Mouse (Mus musculus) thymus, adult 2 months (tissue): ENCODE data around the gene E130309D02Rik.

Source experiments
- CTCF ChIP-seq: fragments of 200-500 bp; IDR thresholded peaks from 2 replicates; pipeline ENCODE4 v1.5.1; 2012; ENCODE audit warnings: mild to moderate bottlenecking, control low read depth, low read length, moderate library complexity, borderline replicate concordance; ENCODE audit not compliant: control insufficient read depth, poor library complexity, insufficient read depth; ENCODE audit errors: extremely low read depth
- POLR2A ChIP-seq: fragments of 200-500 bp; IDR thresholded peaks from 2 replicates; pipeline ENCODE4 v1.6.1; 2012; ENCODE audit warnings: mild to moderate bottlenecking, low read length, control low read depth, moderate library complexity; ENCODE audit not compliant: control insufficient read depth, poor library complexity, insufficient read depth; ENCODE audit errors: extremely low read depth

DNA sequence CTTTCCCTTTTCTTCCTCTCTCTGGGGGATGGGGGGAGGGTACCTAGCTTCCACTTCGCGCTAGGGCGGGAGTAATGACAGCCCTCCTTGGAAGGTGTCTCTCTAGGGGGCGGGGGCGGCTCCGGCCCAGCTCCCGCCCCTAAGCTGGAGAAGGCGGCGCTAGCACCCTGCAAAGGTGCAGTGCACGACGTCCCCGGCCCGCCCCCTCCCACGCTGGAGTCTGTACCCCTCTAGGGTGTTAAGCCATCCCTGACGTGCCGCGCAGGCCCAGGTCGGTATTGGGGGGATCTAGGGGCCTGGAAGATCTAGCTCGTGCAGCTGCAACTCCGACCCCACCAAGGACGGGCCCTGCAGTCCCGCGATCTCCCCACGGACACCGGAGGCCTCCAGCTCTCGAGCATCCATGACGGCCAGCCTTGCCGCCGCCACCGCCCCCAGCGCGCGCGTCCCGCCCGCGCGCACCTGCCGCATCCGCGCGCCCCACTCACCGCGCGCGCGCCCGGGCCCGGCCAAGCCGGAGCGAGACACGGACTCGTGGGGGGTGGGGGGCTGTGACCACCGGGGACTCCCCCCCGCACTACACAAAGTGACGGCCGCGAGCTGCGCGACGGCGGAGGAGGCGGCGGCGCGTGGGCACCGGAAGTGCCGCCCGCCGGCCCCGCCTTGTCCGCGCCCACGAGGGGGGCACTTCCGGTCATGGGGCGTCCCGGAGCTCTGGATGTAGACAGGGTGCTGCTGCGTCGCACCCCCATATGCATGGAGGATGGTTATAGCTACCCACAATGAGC is 45.6 kb downstream of the E130309D02Rik start, which contains the start of gene Zfp316:
- TF ChIP-seq CTCF (no peak), POLR2A (no peak)
